Mouse (Mus musculus) C2C12 (cell line): ENCODE measurements at regions not wholly inside any gene's neighbourhood (a gene's known extent, or its start where the extent isn't known, plus 50 kb on each side); places are given as distances from the start of the nearest gene placed in this dataset.

ENCODE experiments used
- CEBPB ChIP-seq: IDR thresholded peaks from one replicate; pipeline ENCODE4 v1.6.1; 2011; ENCODE audit warnings: low read depth, mild to moderate bottlenecking, control low read depth, moderate library complexity
- CTCF ChIP-seq: IDR thresholded peaks from one replicate; pipeline ENCODE4 v1.5.1; 2011; ENCODE audit not compliant: control insufficient read depth, insufficient read depth, insufficient read length
- MAX ChIP-seq: IDR thresholded peaks from one replicate; pipeline ENCODE4 v1.6.1; 2011; ENCODE audit warnings: mild to moderate bottlenecking, control low read depth
- MYOD1 ChIP-seq: IDR thresholded peaks from one replicate; pipeline ENCODE4 v1.6.1; 2011; ENCODE audit warnings: low read depth; ENCODE audit not compliant: control insufficient read depth, insufficient read length
- MYOG ChIP-seq: IDR thresholded peaks from one replicate; pipeline ENCODE4 v1.6.1; 2011; ENCODE audit not compliant: control insufficient read depth, insufficient read length; ENCODE audit errors: extremely low read depth
- USF1 ChIP-seq: IDR thresholded peaks from one replicate; pipeline ENCODE4 v1.6.1; 2011; ENCODE audit warnings: low read depth, mild to moderate bottlenecking, control low read depth, moderate library complexity

DNA sequence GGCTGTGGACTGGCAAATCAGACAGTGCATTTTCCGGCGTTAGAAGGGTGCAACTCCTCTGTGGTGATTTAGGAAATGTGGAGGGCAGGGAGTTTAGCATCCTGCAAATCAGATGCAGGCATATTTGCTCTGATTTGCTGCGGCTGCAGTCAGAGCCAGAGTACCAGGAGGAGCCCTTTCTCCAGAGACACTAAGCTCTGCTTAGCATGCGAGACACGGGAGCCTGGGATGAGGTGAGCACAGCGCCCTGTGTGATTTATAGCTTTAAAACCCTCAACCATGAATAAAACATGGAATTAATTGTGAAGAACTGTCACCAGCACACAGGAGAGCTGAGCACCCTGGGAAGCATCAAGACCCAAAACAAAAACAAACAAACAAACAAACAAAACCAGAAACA, 229.1 kb upstream of the Sulf2 start:
- no peak for TF ChIP-seq MYOD1
- TF ChIP-seq CTCF: no peak
- TF ChIP-seq USF1: no peak
- no peak for TF ChIP-seq MAX
- TF ChIP-seq CEBPB: no peak
- no peak for TF ChIP-seq MYOG
